Mouse (Mus musculus): Measurements from ENCODE around the gene Plscr2. TPM values are rescaled to one million over a fixed set of nuclear protein-coding genes. Genes with fewer than 3 reads are reported as not detected.
"Not testable (repeated sequence)": the region's sequence is repeated elsewhere in the genome, so short reads cannot be mapped to it uniquely, and the experiment has no call there.

Gene Plscr2
- polyA plus RNA-seq, 1 experiment from 2014 or later = 0.71 TPM

- DNase-seq (ENCODE audit: low spot score) (no peak), ATAC-seq (ENCODE audit: low FRiP score) (no peak)
- Histone ChIP-seq H3K4me2 (replicated peaks) (no peak overlapping the region), H3K4me1 (replicated peaks; ENCODE audit: control insufficient read depth, insufficient read depth, low read length) (no peaks in the 10 kb centered on the region), H3K27ac (no peak overlapping the region), H3K9ac (no peak overlapping the region), H3K36me3 (replicated peaks; ENCODE audit: control insufficient read depth, insufficient read depth) (no peaks in the 10 kb centered on the region), H3K9me3 (ENCODE audit: control insufficient read depth, low read length) (no peaks in the 10 kb centered on the region), H3K27me3 (ENCODE audit: control insufficient read depth, insufficient read depth, low read length) (no peaks in the 10 kb centered on the region), H3K4me3 (replicated peaks; ENCODE audit: low read length) (no peak overlapping the region)
- WGBS = 90% methylated on average over 2 of the region's 2 CpGs
Measured at GRCm38 (mm10) chr9:92293560-92294548, 18.5 kb downstream of the Plscr2 start.

GRCm38 (mm10) chr9:92298288-92298687 lies 22.9 kb downstream of the Plscr2 start:
- no peak overlapping the region for H3K9ac ChIP-seq
- no peak overlapping the region for H3K4me3 ChIP-seq (replicated peaks; ENCODE audit: low read length)
- ATAC-seq (ENCODE audit: low FRiP score) (no peak), DNase-seq (ENCODE audit: low spot score) (no peak)
- H3K27ac ChIP-seq = no peak overlapping the region
- H3K27me3 ChIP-seq (ENCODE audit: control insufficient read depth, insufficient read depth, low read length) = no peaks in the 10 kb centered on the region
- WGBS = 72% methylated on average over 1 of the region's 1 CpGs
- H3K4me1 ChIP-seq (replicated peaks; ENCODE audit: control insufficient read depth, insufficient read depth, low read length) = no peaks in the 10 kb centered on the region
- no peaks in the 10 kb centered on the region for H3K9me3 ChIP-seq (ENCODE audit: control insufficient read depth, low read length)
- H3K36me3 ChIP-seq (replicated peaks; ENCODE audit: control insufficient read depth, insufficient read depth) = no peaks in the 10 kb centered on the region
- H3K4me2 ChIP-seq (replicated peaks) = no peak overlapping the region

- no peaks in the 10 kb centered on the region for H3K27me3 ChIP-seq (ENCODE audit: control insufficient read depth, insufficient read depth, low read length)
- H3K36me3 ChIP-seq (replicated peaks; ENCODE audit: control insufficient read depth, insufficient read depth) = no peaks in the 10 kb centered on the region
- ATAC-seq (ENCODE audit: low FRiP score) = no peak
Measured at GRCm38 (mm10) chr9:92301213-92301612, 25.8 kb downstream of the Plscr2 start.

GRCm38 (mm10) chr9:92305075-92305474 lies 29.7 kb downstream of the Plscr2 start:
- no peak overlapping the region for H3K4me3 ChIP-seq (replicated peaks; ENCODE audit: low read length)
- H3K4me2 ChIP-seq (replicated peaks) = no peak overlapping the region
- H3K9ac ChIP-seq = no peak overlapping the region
- no peaks in the 10 kb centered on the region for H3K4me1 ChIP-seq (replicated peaks; ENCODE audit: control insufficient read depth, insufficient read depth, low read length)
- H3K9me3 ChIP-seq (ENCODE audit: control insufficient read depth, low read length) = no peaks in the 10 kb centered on the region
- DNase-seq (ENCODE audit: low spot score) = no peak
- H3K36me3 ChIP-seq (replicated peaks; ENCODE audit: control insufficient read depth, insufficient read depth) = no peaks in the 10 kb centered on the region
- WGBS = 81% methylated on average over 8 of the region's 8 CpGs
- no peak for ATAC-seq (ENCODE audit: low FRiP score)
- H3K27me3 ChIP-seq (ENCODE audit: control insufficient read depth, insufficient read depth, low read length) = no peaks in the 10 kb centered on the region
- H3K27ac ChIP-seq = no peak overlapping the region

More at GRCm38 (mm10) chr9:92301213-92301612, 25.8 kb downstream of the Plscr2 start:
- Histone ChIP-seq H3K9me3 (ENCODE audit: control insufficient read depth, low read length) (no peaks in the 10 kb centered on the region), H3K9ac (no peak overlapping the region), H3K4me2 (replicated peaks) (no peak overlapping the region), H3K27ac (no peak overlapping the region), H3K4me1 (replicated peaks; ENCODE audit: control insufficient read depth, insufficient read depth, low read length) (no peaks in the 10 kb centered on the region), H3K4me3 (replicated peaks; ENCODE audit: low read length) (no peak overlapping the region)
- 71% methylated on average over 3 of the region's 3 CpGs for WGBS
- no peak for DNase-seq (ENCODE audit: low spot score)

GRCm38 (mm10) chr9:92305620-92306220 lies 30.3 kb downstream of the Plscr2 start:
- no peaks in the 10 kb centered on the region for H3K4me1 ChIP-seq (replicated peaks; ENCODE audit: control insufficient read depth, insufficient read depth, low read length)
- H3K4me3 ChIP-seq (replicated peaks; ENCODE audit: low read length) = no peak overlapping the region
- no peaks in the 10 kb centered on the region for H3K9me3 ChIP-seq (ENCODE audit: control insufficient read depth, low read length)
- no peak for ATAC-seq (ENCODE audit: low FRiP score)
- H3K36me3 ChIP-seq (replicated peaks; ENCODE audit: control insufficient read depth, insufficient read depth) = no peaks in the 10 kb centered on the region
- no peak overlapping the region for H3K9ac ChIP-seq
- WGBS = 55% methylated on average over 8 of the region's 8 CpGs
- no peak overlapping the region for H3K27ac ChIP-seq
- H3K4me2 ChIP-seq (replicated peaks) = no peak overlapping the region
- no peaks in the 10 kb centered on the region for H3K27me3 ChIP-seq (ENCODE audit: control insufficient read depth, insufficient read depth, low read length)
- DNase-seq (ENCODE audit: low spot score) = no peak

GRCm38 (mm10) chr9:92309077-92309476 lies 33.7 kb downstream of the Plscr2 start, which contains the start of gene 1700057G04Rik:
Gene 1700057G04Rik, plus strand, starts transcription at chr9:92309377.
- Histone ChIP-seq H3K27ac (no peak within 1 kb of the TSS), H3K4me3 (replicated peaks; ENCODE audit: low read length) (no peak within 1 kb of the TSS), H3K9me3 (ENCODE audit: control insufficient read depth, low read length) (no peaks in the 10 kb centered on the region), H3K4me2 (replicated peaks) (no peak within 1 kb of the TSS), H3K9ac (no peak within 1 kb of the TSS), H3K4me1 (replicated peaks; ENCODE audit: control insufficient read depth, insufficient read depth, low read length) (no peaks in the 10 kb centered on the region), H3K36me3 (replicated peaks; ENCODE audit: control insufficient read depth, insufficient read depth) (no peaks in the 10 kb centered on the region), H3K27me3 (ENCODE audit: control insufficient read depth, insufficient read depth, low read length) (no peaks in the 10 kb centered on the region)
- DNase-seq (ENCODE audit: low spot score) (no peak), ATAC-seq (ENCODE audit: low FRiP score) (no peak)
- 91% methylated on average over 1 of the region's 1 CpGs for WGBS

GRCm38 (mm10) chr9:92316791-92317190 lies 41.4 kb downstream of the Plscr2 start:
- Histone ChIP-seq H3K27ac (no peak overlapping the region), H3K4me2 (replicated peaks) (no peak overlapping the region), H3K9ac (no peak overlapping the region), H3K36me3 (replicated peaks; ENCODE audit: control insufficient read depth, insufficient read depth) (no peaks in the 10 kb centered on the region), H3K4me3 (replicated peaks; ENCODE audit: low read length) (no peak overlapping the region), H3K4me1 (replicated peaks; ENCODE audit: control insufficient read depth, insufficient read depth, low read length) (no peaks in the 10 kb centered on the region), H3K27me3 (ENCODE audit: control insufficient read depth, insufficient read depth, low read length) (no peaks in the 10 kb centered on the region), H3K9me3 (ENCODE audit: control insufficient read depth, low read length) (no peaks in the 10 kb centered on the region)
- ATAC-seq (ENCODE audit: low FRiP score) = no peak
- 91% methylated on average over 3 of the region's 3 CpGs for whole genome bisulfite sequencing
- no peak for DNase-seq (ENCODE audit: low spot score)

- H3K27me3 ChIP-seq (ENCODE audit: control insufficient read depth, insufficient read depth, low read length); H3K36me3 ChIP-seq (replicated peaks; ENCODE audit: control insufficient read depth, insufficient read depth); H3K4me2 ChIP-seq (replicated peaks); ATAC-seq (ENCODE audit: low FRiP score); H3K4me1 ChIP-seq (replicated peaks; ENCODE audit: control insufficient read depth, insufficient read depth, low read length); H3K27ac ChIP-seq; H3K9ac ChIP-seq; H3K4me3 ChIP-seq (replicated peaks; ENCODE audit: low read length); H3K9me3 ChIP-seq (ENCODE audit: control insufficient read depth, low read length); DNase-seq (ENCODE audit: low spot score): not testable (repeated sequence)
- 72% methylated on average over 9 of the region's 9 CpGs for WGBS
Measured at GRCm38 (mm10) chr9:92325936-92326335, 50.5 kb downstream of the Plscr2 start.

- H3K9me3 ChIP-seq (ENCODE audit: control insufficient read depth, low read length) = no peaks in the 10 kb centered on the region
- H3K4me3 ChIP-seq (replicated peaks; ENCODE audit: low read length) = no peak overlapping the region
- DNase-seq (ENCODE audit: low spot score) (no peak), ATAC-seq (ENCODE audit: low FRiP score) (no peak)
- H3K27ac ChIP-seq = no peak overlapping the region
- H3K27me3 ChIP-seq (ENCODE audit: control insufficient read depth, insufficient read depth, low read length) = no peaks in the 10 kb centered on the region
- H3K9ac ChIP-seq = no peak overlapping the region
- H3K4me1 ChIP-seq (replicated peaks; ENCODE audit: control insufficient read depth, insufficient read depth, low read length) = no peaks in the 10 kb centered on the region
- WGBS = 76% methylated on average over 4 of the region's 4 CpGs
- H3K4me2 ChIP-seq (replicated peaks) = no peak overlapping the region
- H3K36me3 ChIP-seq (replicated peaks; ENCODE audit: control insufficient read depth, insufficient read depth) = no peaks in the 10 kb centered on the region
Measured at GRCm38 (mm10) chr9:92326813-92327212, 51.4 kb downstream of the Plscr2 start.

Data from hindbrain, embryonic 14.5 days (tissue).